Mouse (Mus musculus) stomach, embryonic 14.5 days (tissue): ENCODE results near the gene Nfatc2. TPM values are rescaled to one million over a fixed set of nuclear protein-coding genes. Genes with fewer than 3 reads are reported as not detected.
A peak's percentile ranks its signal among the peaks of the same experiment; 100 is the strongest.

Source experiments
- ATAC-seq: fragments of 200-750 bp; cut with Nextera tagmentation; 2 replicates; pipeline ENCODE4 v1.8.0; 2017; ENCODE audit warnings: low read depth, moderate TSS enrichment; ENCODE audit not compliant: insufficient number of reproducible peaks, insufficient read depth, low FRiP score
- H3K27ac ChIP-seq: fragments of 300-500 bp; sonication (generic); 2 replicates; pipeline ENCODE4 v1.5.1; 2014; ENCODE audit warnings: mild to moderate bottlenecking, low read length, moderate library complexity, mixed read lengths
- H3K27me3 ChIP-seq: fragments of 300-500 bp; sonication (generic); 2 replicates; pipeline ENCODE4 v1.6.1; 2014; ENCODE audit warnings: low read length, control low read depth, mixed read lengths; ENCODE audit not compliant: control insufficient read depth, insufficient read depth
- H3K36me3 ChIP-seq: fragments of 300-500 bp; sonication (generic); 2 replicates; pipeline ENCODE4 v1.6.1; 2014; ENCODE audit warnings: mild to moderate bottlenecking, control low read depth, low read length, moderate library complexity, mixed read lengths; ENCODE audit not compliant: control insufficient read depth, insufficient read depth
- H3K4me1 ChIP-seq: fragments of 300-500 bp; sonication (generic); 2 replicates; pipeline ENCODE4 v1.6.1; 2014; ENCODE audit warnings: low read length, control low read depth, mixed read lengths; ENCODE audit not compliant: control insufficient read depth, insufficient read depth
- H3K4me2 ChIP-seq: fragments of 300-500 bp; sonication (generic); replicated peaks from 2 replicates; pipeline ENCODE4 v1.6.1; 2014; ENCODE audit warnings: low read depth, low read length, control low read depth
- H3K4me3 ChIP-seq: fragments of 300-500 bp; sonication (generic); 2 replicates; pipeline ENCODE4 v1.5.1; 2014; ENCODE audit warnings: low read depth, low read length, control low read depth
- H3K9ac ChIP-seq: fragments of 300-500 bp; sonication (generic); replicated peaks from 2 replicates; pipeline ENCODE4 v1.6.1; 2014; ENCODE audit warnings: low read depth, mild to moderate bottlenecking, control low read depth, low read length, moderate library complexity, mixed read lengths
- H3K9me3 ChIP-seq: fragments of 300-500 bp; sonication (generic); 2 replicates; pipeline ENCODE4 v1.6.1; 2016; ENCODE audit warnings: low read depth, low read length, control low read depth; ENCODE audit not compliant: control insufficient read depth
- WGBS: fragments of 180-500 bp; shearing (Covaris S2); extraction: QIAGEN DNeasy Blood & Tissue Kit; methylation state at CpG from one replicate; pipeline ENCODE4 v1.1.7; 2014; 5-methylcytosine and 5-hydroxymethylcytosine counted together
- polyA plus RNA-seq: library from polyadenylated mRNA; unstranded; fragments of >200 nt; fragmentation: Nextera tagmentation; extraction: Ambion mirVana; gene quantifications from 2 replicates; pipeline ENCODE4 v1.2.1, GENCODE M21; 2014

Gene Nfatc2
- polyA plus RNA-seq, 1 experiment from 2014 or later = 3.5 TPM

GRCm38 (mm10) chr2:168614170-168614872 is 12.9 kb upstream of the Nfatc2 start:
- Histone ChIP-seq H3K27me3 (no peaks in the 10 kb centered on the region), H3K4me2 (no peak overlapping the region), H3K27ac (no peak overlapping the region), H3K4me1 (peaks cover 13% of the 10 kb centered on the region; the same call in 1 of the 2 replicates), H3K9me3 (no peaks in the 10 kb centered on the region), H3K36me3 (no peaks in the 10 kb centered on the region), H3K4me3 (no peak overlapping the region), H3K9ac (no peak overlapping the region)
- WGBS = 74% methylated on average over 18 of the region's 18 CpGs
- ATAC-seq = no peak

GRCm38 (mm10) chr2:168613092-168613880 is 11.8 kb upstream of the Nfatc2 start:
- ATAC-seq = no peak
- Histone ChIP-seq H3K4me3 (no peak overlapping the region), H3K27ac (no peak overlapping the region), H3K4me2 (no peak overlapping the region), H3K27me3 (no peaks in the 10 kb centered on the region), H3K9me3 (no peaks in the 10 kb centered on the region), H3K36me3 (no peaks in the 10 kb centered on the region), H3K4me1 (peaks cover 13% of the 10 kb centered on the region; the same call in 1 of the 2 replicates), H3K9ac (no peak overlapping the region)
- WGBS = 44% methylated on average over 13 of the region's 13 CpGs

- Histone ChIP-seq H3K4me2 (no peak overlapping the region), H3K27me3 (no peaks in the 10 kb centered on the region), H3K4me3 (no peak overlapping the region), H3K36me3 (no peaks in the 10 kb centered on the region), H3K9ac (no peak overlapping the region), H3K9me3 (no peaks in the 10 kb centered on the region), H3K4me1 (peaks cover 13% of the 10 kb centered on the region; the same call in 1 of the 2 replicates), H3K27ac (no peak overlapping the region)
- ATAC-seq = no peak
- WGBS = 72% methylated on average over 3 of the region's 3 CpGs
Observed at GRCm38 (mm10) chr2:168610941-168611340, 9.5 kb upstream of the Nfatc2 start.

- ATAC-seq = no peak
- no peak overlapping the region for H3K27ac ChIP-seq
- H3K4me3 ChIP-seq = no peak overlapping the region
- peaks cover 16% of the 10 kb centered on the region; the same call in 1 of the 2 replicates for H3K4me1 ChIP-seq
- no peaks in the 10 kb centered on the region for H3K9me3 ChIP-seq
- WGBS = 72% methylated on average over 6 of the region's 6 CpGs
- no peak overlapping the region for H3K4me2 ChIP-seq
- no peaks in the 10 kb centered on the region for H3K27me3 ChIP-seq
- H3K9ac ChIP-seq = no peak overlapping the region
- H3K36me3 ChIP-seq = no peaks in the 10 kb centered on the region
Observed at GRCm38 (mm10) chr2:168609653-168610248, 8.3 kb upstream of the Nfatc2 start.

- peaks cover 12% of the 10 kb centered on the region; the same call in 1 of the 2 replicates for H3K4me1 ChIP-seq
- no peaks in the 10 kb centered on the region for H3K9me3 ChIP-seq
- no peak for ATAC-seq
- no peak overlapping the region for H3K9ac ChIP-seq
- H3K27me3 ChIP-seq = no peaks in the 10 kb centered on the region
- H3K36me3 ChIP-seq = no peaks in the 10 kb centered on the region
- H3K4me3 ChIP-seq = no peak overlapping the region
- H3K27ac ChIP-seq = no peak overlapping the region
- WGBS = 67% methylated on average over 9 of the region's 9 CpGs
- H3K4me2 ChIP-seq = no peak overlapping the region
Observed at GRCm38 (mm10) chr2:168608125-168608564, 6.7 kb upstream of the Nfatc2 start.

GRCm38 (mm10) chr2:168604655-168605070 is 3.2 kb upstream of the Nfatc2 start:
- no peak for ATAC-seq
- no peak overlapping the region for H3K9ac ChIP-seq
- H3K4me3 ChIP-seq = no peak overlapping the region
- H3K4me1 ChIP-seq = peaks cover 13% of the 10 kb centered on the region; the same call in 1 of the 2 replicates
- no peaks in the 10 kb centered on the region for H3K9me3 ChIP-seq
- peaks cover 10% of the 10 kb centered on the region; the same call in 1 of the 2 replicates for H3K27me3 ChIP-seq
- no peak overlapping the region for H3K4me2 ChIP-seq
- WGBS = 35% methylated on average over 16 of the region's 16 CpGs
- no peak overlapping the region for H3K27ac ChIP-seq
- no peaks in the 10 kb centered on the region for H3K36me3 ChIP-seq

- no peaks in the 10 kb centered on the region for H3K36me3 ChIP-seq
- no peaks in the 10 kb centered on the region for H3K9me3 ChIP-seq
- H3K9ac ChIP-seq = no peak overlapping the region
- H3K4me2 ChIP-seq = peak overlapping the region; percentile 81; the same call in 1 of the 2 replicates
- WGBS = 17% methylated on average over 12 of the region's 12 CpGs
- no peak overlapping the region for H3K27ac ChIP-seq
- peaks cover 13% of the 10 kb centered on the region; the same call in 1 of the 2 replicates for H3K4me1 ChIP-seq
- H3K27me3 ChIP-seq = peaks cover 10% of the 10 kb centered on the region; the same call in 1 of the 2 replicates
- no peak for ATAC-seq
- H3K4me3 ChIP-seq = no peak overlapping the region
Observed at GRCm38 (mm10) chr2:168602387-168602741, 907 bp upstream of the Nfatc2 start.

- H3K4me2 ChIP-seq = peak overlapping the region; percentile 81
- no peaks in the 10 kb centered on the region for H3K9me3 ChIP-seq
- H3K36me3 ChIP-seq = no peaks in the 10 kb centered on the region
- peak overlapping the region; percentile 41 for H3K4me3 ChIP-seq
- WGBS = 2% methylated on average over 32 of the region's 32 CpGs
- no peak for ATAC-seq
- H3K9ac ChIP-seq = 0 out of 2 replicates have a peak overlapping the region, but pooled peaks have one; percentile 25
- H3K27me3 ChIP-seq = peaks cover 10% of the 10 kb centered on the region; the same call in 1 of the 2 replicates
- peaks cover 13% of the 10 kb centered on the region; the same call in 1 of the 2 replicates for H3K4me1 ChIP-seq
- no peak overlapping the region for H3K27ac ChIP-seq
Observed at GRCm38 (mm10) chr2:168600750-168601490, 537 bp downstream of the Nfatc2 start.
